Mouse (Mus musculus) embryonic fibroblast, embryonic 13.5 days (primary cell): Measurements from ENCODE around the gene Fstl3.

Experiments
- CTCF ChIP-seq: IDR thresholded peaks from 2 replicates; pipeline ENCODE4 v1.5.1; 2011; ENCODE audit warnings: mild to moderate bottlenecking, control low read depth, low read length, moderate library complexity, borderline replicate concordance; ENCODE audit not compliant: insufficient read depth
- POLR2A ChIP-seq: IDR thresholded peaks from 2 replicates; pipeline ENCODE4 v1.6.1; 2011; ENCODE audit warnings: low read depth, mild to moderate bottlenecking, control low read depth, low read length, moderate library complexity

GRCm38 (mm10) chr10:79760603-79761143 lies 16.4 kb upstream of the Fstl3 start:
- TF ChIP-seq CTCF (no peak), POLR2A (no peak)
